Mouse (Mus musculus): ENCODE results near the gene Rab25. TPM values are rescaled to one million over a fixed set of nuclear protein-coding genes. Genes with fewer than 3 reads are reported as not detected.

Rab25 gene
- total RNA-seq, 2 experiments from 2014 or later = not detected

GRCm38 (mm10) chr3:88542486-88542885, 5.6 kb downstream of the Rab25 start:
- no peak for DNase-seq (ENCODE audit: low spot score)

DNA sequence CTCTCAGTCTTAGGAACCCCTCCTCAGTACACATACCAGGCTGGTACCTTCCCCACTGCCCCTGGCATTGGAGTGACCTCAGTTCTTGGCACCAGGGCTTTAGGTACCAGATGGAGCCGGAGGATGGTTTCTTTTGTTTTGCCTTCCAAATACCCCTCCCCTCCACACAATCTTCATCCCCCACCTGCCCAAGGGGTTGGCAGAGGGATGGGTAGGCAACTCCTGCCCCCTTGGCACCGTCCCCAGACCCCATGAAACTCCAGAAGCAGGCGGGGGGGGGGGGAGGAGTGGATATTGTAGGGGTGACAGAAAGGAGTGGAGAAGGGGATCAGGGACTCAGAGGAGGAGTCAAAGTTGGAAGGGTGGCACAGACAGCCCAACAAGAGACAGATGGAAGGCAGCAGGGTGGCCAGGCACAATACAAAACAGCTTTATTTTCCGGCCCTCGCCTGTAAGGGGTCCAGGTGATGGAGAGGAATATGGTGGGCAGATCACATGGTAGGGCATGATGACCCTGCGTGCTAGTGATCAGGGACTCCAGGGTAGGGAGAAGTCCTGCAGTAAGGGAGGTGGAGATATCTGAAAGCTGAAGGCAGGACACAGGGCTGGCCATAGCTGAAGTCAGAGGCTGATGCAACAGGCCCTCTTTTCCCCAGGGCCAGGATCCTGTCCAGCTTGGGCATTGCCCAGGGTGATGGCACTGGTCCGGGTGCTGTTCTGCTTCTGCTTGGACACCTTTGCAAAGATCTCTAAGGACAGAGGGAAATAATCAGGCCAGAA, 6.3 kb downstream of the Rab25 start:
- DNase-seq (ENCODE audit: low spot score) = no peak

- no peak for DNase-seq (ENCODE audit: low spot score)
Measured at GRCm38 (mm10) chr3:88540085-88540484, 8.0 kb downstream of the Rab25 start.

DNA sequence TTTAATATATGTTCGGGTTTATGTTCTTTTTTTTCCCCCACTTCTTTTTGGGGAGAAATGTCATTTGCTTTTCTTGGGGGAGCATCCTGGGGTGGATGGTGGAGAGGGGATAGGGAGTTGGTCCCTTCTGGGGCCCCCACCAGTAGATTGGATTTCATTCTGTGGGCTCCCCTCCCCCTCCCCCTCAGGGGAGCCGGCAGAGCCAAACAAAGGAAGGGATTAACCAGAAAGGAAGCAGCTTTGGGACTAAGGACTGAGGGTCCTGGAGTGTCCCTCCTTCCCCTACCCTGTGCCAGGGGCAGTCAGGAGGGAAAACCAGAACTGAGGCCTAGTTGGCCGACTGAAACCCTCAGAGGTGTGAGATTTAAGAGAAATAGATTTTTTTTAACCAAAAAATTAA, 8.7 kb downstream of the Rab25 start:
- DNase-seq (ENCODE audit: low spot score) = no peak

DNA sequence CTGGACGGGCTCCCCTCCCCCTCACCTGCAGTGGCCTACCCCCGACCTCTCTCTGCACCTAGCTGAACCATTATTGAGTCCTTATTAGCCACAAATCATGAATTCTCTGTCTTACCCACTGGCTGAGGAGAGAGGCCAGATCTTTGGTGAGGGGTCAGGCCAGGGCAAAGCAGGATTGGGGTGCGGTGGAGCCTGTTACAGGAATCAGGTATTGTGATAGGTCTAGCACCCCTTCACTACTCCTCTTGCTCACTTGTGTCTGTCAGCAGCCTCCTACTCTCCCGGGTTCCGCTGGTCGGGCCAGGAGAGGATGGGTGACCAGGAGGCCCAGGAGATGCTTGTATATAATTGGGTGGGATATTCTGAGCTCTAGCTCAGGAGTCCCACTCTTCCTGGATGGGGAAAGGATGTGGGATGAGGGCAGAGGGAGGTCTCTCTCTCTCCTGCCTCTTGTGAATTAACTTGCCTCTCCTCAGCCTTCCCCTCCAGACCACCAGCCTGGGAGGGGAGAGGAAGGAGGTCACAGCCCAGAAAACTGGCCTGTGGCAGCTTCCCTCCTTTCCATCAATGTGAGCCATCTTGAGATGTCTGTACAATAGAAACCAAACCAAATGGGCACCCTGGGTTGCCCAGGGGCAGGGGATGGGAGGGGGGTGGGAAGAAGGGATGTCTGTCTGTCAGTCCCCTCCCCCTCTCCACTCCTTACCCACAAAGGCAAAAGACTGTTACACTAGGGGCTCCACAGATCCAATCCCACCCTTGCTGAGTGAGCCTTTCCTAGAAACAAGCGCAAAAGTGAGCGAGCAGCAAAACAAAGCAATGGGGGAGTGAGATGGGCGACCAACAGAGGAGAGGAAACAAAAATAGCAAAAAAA, 9.6 kb downstream of the Rab25 start:
- no peak for DNase-seq (ENCODE audit: low spot score)

DNA sequence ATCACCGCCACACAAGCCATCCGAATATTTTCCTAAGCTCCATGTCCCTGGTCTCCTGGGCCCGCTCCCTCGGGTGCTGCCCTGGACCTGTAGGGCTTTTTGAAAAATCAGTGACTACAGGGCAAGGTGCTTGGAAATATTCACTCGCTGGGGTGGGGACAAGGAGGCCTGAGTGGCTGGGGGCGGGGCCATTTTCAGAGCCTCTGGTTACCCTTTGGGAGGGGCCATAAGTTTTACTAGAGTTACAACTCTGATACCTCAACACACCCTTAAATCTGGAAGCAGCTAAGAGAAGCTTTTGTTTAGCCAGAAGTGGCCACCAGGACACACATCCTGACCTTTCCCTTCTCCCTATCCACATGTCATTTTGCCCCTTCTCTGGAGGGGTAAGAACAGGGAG, 11.0 kb downstream of the Rab25 start:
- no peak for DNase-seq (ENCODE audit: low spot score)

GRCm38 (mm10) chr3:88536103-88536930, 11.8 kb downstream of the Rab25 start:
- peak; percentile 70 for DNase-seq (ENCODE audit: low spot score)

GRCm38 (mm10) chr3:88535527-88535926, 12.6 kb downstream of the Rab25 start:
- DNase-seq (ENCODE audit: low spot score) = no peak

- no peak for DNase-seq (ENCODE audit: low spot score)
Measured at GRCm38 (mm10) chr3:88535005-88535404, 13.1 kb downstream of the Rab25 start.

GRCm38 (mm10) chr3:88533706-88534105, 14.4 kb downstream of the Rab25 start:
- DNase-seq (ENCODE audit: low spot score) = no peak

DNA sequence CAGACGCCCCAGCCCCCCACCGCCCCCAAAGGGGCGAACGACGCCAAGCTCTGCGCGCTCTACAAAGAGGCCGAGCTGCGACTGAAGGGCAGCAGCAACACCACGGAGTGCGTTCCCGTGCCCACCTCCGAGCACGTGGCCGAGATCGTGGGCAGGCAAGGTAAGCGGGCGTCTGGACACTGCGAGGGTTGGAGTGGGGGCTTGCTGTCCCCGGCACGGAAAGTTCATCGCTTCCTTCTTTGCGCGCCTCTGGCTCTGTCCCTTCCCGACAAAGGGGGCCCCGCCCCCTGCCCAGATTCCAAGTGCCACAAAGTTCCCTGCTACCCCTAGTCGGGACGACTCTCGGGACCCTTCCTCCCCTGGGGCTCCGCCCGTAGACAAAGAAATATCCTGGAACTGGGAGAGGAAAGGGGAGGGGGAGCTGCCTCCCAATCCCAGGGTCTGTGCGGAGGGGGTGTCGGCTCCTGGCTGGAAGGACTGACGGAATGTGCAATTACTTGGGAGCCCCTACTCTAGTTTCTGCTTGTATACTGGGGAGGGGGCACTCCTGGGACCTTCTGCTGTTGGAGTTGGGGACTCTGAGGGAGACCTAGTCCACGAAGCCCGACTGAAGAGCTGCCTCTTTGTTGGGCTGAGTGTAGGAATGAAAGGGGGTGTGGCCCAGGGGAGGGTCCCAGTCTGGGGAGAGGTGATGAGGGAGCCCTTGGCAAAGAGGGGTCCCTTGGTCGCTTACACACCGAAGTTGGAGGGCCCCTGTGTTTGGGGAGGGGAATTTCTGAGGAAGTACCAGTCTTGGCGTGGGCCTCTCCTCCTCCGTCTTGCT, 15.2 kb downstream of the Rab25 start:
- DNase-seq (ENCODE audit: low spot score) = no peak

- no peak for DNase-seq (ENCODE audit: low spot score)
Measured at GRCm38 (mm10) chr3:88532299-88532674, 15.8 kb downstream of the Rab25 start, which contains the start of gene Mex3a. Gene Mex3a (plus strand): TSS chr3:88532395.

- DNase-seq (ENCODE audit: low spot score) = peak; percentile 84
Measured at GRCm38 (mm10) chr3:88531348-88532298, 16.5 kb downstream of the Rab25 start.

- DNase-seq (ENCODE audit: low spot score) = no peak
Measured at GRCm38 (mm10) chr3:88530082-88530864, 17.8 kb downstream of the Rab25 start.

DNA sequence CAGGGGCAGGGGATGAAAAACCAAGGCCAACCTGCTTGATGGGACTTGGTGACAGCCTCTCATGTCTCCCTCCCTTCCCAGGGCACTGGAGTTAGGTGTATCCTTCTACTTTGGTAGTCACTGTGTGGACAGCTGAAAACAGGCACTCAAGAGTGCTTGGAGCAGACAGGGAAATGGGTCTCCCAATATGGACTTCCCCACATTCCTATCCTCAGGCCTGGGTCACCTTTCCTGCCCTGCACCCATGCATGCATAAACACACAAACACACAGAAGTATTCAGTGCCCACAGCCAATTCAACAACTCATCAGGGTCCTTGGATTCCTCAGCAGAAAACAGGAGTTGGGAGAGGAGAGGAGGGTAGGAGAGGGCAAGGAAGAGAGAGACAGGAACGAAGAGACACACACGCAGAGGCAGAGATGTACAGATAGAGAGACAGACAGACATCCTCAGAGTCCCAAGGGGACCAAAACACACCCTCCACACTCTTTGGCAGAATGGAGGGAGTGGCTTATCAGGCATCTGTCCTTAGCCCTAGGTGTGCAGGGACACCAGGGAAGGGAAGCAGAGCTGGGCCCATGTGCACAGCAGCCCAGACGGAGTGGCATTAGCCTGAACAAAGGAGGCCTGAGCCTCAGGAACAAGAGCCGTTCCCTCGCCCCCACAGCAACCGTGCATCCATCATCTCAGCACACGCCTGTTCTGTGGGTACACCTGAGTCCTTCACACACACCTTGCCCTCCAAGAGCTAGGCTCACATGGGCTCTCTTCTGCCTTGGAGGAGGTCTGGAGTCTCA, 18.7 kb downstream of the Rab25 start:
- DNase-seq (ENCODE audit: low spot score) = no peak

GRCm38 (mm10) chr3:88528646-88529045, 19.5 kb downstream of the Rab25 start:
- no peak for DNase-seq (ENCODE audit: low spot score)

GRCm38 (mm10) chr3:88527565-88527964, 20.5 kb downstream of the Rab25 start:
- DNase-seq (ENCODE audit: low spot score) = no peak
